Mouse (Mus musculus): ENCODE data around the gene Mdm1.
"Not testable (repeated sequence)": the region's sequence is repeated elsewhere in the genome, so short reads cannot be mapped to it uniquely, and the experiment has no call there.

- not testable (repeated sequence) for TF ChIP-seq POLR2A (IDR thresholded peaks at IDR 0.05; ENCODE audit: low read depth, low read length); CTCF (IDR thresholded peaks at IDR 0.05; ENCODE audit: borderline replicate concordance, insufficient read depth, low read length)
Observed at GRCm38 (mm10) chr10:118215719-118216393, 74.2 kb downstream of the Mdm1 start.

Measured in embryonic fibroblast, embryonic 13.5 days (primary cell).